Mouse (Mus musculus) bone marrow macrophage, adult 2 months (primary cell): ENCODE results near the gene Btbd35f16. TPM values are rescaled to one million over a fixed set of nuclear protein-coding genes. Genes with fewer than 3 reads are reported as not detected.
"Not testable (repeated sequence)": the region's sequence is repeated elsewhere in the genome, so short reads cannot be mapped to it uniquely, and the experiment has no call there.

ENCODE experiments used
- H3K27ac ChIP-seq: 2 replicates; pipeline ENCODE4 v1.5.1; 2012; ENCODE audit warnings: low read depth, low read length; ENCODE audit not compliant: insufficient read depth
- H3K4me1 ChIP-seq: 2 replicates; pipeline ENCODE4 v1.6.1; 2012; ENCODE audit warnings: low read length; ENCODE audit not compliant: control insufficient read depth, insufficient read depth
- H3K4me3 ChIP-seq: 2 replicates; pipeline ENCODE4 v1.5.1; 2012; ENCODE audit warnings: mild to moderate bottlenecking, low read length, moderate library complexity; ENCODE audit not compliant: insufficient read depth
- polyA plus RNA-seq: library from polyadenylated mRNA; stranded (reverse); fragments of >200 nt; gene quantifications from 2 replicates; pipeline ENCODE4 v1.2.4, GENCODE M21; 2012; ENCODE audit not compliant: missing spikeins, insufficient read depth, insufficient read length

The Btbd35f16 gene
- not detected in 2 replicates for polyA plus RNA-seq

- H3K27ac ChIP-seq, H3K4me3 ChIP-seq, H3K4me1 ChIP-seq: not testable (repeated sequence)
Measured at GRCm38 (mm10) chrX:3956902-3957301, at the start of gene Btbd35f16. TSS of gene Btbd35f16 (minus strand) at chrX:3957002.

Other genes with a start within 250 kb of the Btbd35f16 start
- gene Btbd35f10, start 204.1 kb downstream of the Btbd35f16 start, polyA plus RNA-seq = not detected in 2 replicates
- not detected in 2 replicates for gene Btbd35f3, start 80.7 kb upstream of the Btbd35f16 start, polyA plus RNA-seq
- gene Btbd35f28, start 239.6 kb upstream of the Btbd35f16 start, polyA plus RNA-seq = not detected in 2 replicates